Mouse (Mus musculus): ENCODE measurements at regions not wholly inside any gene's neighbourhood (a gene's known extent, or its start where the extent isn't known, plus 50 kb on each side); places are given as distances from the start of the nearest gene placed in this dataset.

DNA sequence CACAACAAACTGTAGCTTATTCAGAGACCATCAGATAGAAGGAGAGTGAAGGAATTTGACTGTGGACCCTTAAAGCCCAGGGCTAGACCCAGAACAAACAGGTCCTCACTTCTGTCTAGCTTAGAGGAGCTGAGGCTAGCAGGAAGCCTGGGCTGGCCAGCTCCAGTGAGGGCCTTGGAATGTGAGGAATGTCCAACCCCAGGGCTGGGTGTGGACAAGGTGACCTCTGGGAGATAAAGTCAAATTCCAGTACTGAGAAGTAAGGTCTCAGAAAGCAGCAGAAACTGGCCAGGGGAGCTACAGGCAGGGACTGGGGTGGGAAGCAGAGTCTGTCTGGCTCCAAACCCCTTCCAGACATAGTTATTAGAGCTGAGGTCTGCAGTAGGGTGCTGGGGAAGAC, 51.0 kb upstream of the Ssbp3 start:
- DNase-seq (ENCODE audit: low spot score in 2 of 2): no peak

DNA sequence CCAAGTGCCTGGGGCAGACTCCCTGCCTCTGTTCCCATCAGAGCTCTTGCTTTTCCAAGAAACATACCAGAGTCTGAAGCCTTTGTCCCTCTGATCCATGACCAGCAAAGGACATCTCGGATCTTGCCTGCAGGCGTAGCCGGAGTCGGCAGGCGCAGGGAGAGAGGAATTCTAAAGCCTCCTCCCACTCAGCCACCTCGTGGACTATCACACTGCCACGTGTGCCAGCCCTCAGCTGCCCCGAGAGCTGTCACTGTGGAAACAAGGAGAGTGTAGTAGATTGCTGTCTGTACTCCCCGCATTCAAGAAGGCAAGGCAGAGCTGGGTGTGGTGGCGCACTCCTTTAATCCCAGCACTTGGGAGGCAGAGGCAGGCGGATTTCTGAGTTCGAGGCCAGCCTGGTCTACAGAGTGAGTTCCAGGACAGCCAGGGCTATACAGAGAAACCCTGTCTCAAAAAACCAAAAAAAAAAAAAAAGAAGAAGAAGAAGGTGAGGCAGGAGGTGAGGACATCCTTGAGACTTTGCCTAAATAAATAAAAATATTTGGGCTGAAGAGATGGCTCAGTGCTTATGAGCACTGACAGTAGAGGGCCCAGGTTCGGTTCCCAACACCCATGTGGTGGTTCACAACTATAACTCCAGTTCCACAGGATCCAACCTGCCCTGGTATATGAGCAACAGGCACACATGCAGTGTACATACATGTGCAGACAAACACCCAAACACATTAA, 52.0 kb upstream of the Ssbp3 start:
- no peak for DNase-seq (ENCODE audit: low spot score in 2 of 2)

DNA sequence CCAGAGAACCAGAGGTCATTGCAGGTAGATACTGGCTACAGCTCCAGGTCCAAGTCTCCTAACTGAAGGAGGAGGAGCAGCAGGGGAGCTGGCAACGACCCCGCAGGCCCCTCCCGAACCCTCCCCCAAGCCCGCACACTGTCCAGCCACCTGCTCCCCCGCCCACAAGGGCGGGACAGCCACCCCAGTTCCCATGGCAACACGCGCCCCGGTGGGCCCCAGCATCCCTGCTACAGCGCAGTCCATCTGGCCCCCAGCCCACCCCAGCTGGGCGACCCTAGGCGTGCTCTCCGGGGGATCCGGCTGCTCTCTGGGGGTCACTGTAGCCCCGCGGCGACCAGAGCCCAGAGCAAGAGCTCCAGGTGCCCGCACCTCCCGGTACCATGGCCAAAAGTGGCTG, 51.0 kb upstream of the Acot11 start:
- no peak for DNase-seq (ENCODE audit: low spot score in 2 of 2)

DNA sequence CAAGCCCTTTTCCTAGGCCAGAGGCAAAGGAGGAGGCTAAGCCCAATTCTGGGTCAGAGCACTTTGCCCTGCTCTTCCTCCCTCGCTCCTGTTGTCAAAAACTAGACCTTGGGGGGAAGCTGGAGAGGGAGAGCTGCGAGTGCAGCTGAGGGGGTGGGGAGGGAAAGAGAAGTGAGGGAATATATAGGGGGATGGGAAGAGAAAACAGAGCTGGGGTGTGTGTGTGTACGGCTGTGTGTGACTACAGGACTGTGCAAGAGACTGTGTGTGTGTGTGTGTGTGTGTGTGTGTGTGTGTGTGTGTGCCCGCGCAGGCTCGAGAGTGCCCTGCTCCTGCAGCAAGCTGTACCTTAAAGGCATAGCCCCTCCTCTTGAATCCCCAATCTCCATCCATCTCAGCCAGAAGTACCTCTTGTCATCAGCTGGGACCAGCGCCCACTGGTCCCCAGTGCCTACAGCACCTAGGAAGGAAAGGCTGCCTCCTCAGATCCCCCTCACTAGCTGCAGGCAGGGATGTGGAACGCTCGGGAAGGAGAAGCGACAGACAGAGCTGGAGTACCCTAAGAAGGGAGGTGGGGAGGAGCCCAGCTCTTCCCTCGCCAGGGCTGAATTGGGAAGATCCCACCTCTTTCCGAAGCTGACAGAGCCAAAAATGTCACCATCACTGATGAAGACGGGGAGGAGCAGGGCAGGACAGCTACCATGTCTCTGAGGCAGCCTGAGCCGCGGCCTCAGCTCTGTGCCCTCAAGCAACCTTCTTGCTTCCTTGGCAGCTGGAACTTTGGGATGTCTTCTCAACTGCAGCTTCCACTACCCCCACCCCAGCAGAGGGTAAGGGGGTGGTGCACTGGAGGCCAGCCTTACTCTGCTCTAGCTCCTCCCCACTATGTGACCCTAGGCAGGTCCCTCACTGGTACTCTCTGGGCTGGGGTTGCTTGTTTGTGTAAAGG, 49.8 kb upstream of the Acot11 start:
- peak; percentile 60 to 74 for DNase-seq (ENCODE audit: low spot score in 2 of 2)
